Mouse (Mus musculus): Measurements from ENCODE around the gene Gm7029. TPM values are rescaled to one million over a fixed set of nuclear protein-coding genes. Genes with fewer than 3 reads are reported as not detected.
"Not testable (repeated sequence)": the region's sequence is repeated elsewhere in the genome, so short reads cannot be mapped to it uniquely, and the experiment has no call there.

The Gm7029 gene
- polyA plus RNA-seq, 1 experiment from 2014 or later, result not detected

DNA sequence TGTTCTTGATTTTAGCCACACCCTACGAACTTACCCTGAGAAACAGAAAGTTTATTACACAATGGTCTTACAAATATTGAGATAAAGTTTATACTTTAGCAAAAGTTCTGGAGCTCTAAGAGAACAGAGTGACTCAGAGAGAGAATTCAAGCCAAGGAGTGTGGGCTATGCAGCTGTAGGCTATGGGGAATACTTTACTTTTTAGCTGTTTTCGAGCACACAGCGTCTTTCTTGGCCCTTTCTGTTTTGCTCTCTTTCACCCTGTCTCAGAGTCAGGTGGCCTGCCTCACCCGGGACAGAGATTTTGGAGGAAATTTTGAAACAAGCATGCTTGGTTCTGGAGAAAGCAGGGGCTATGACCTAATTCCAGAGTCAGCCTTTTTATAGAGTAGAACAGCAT, 24.6 kb downstream of the Gm7029 start:
- H3K9me3 ChIP-seq; H3K27me3 ChIP-seq (ENCODE audit: insufficient read depth, poor library complexity, severe bottlenecking); H3K4me1 ChIP-seq; H3K36me3 ChIP-seq; DNase-seq (ENCODE audit: low spot score); H3K27ac ChIP-seq; H3K4me3 ChIP-seq: not testable (repeated sequence)
- 85% methylated on average over 4 of the region's 4 CpGs for WGBS

DNA sequence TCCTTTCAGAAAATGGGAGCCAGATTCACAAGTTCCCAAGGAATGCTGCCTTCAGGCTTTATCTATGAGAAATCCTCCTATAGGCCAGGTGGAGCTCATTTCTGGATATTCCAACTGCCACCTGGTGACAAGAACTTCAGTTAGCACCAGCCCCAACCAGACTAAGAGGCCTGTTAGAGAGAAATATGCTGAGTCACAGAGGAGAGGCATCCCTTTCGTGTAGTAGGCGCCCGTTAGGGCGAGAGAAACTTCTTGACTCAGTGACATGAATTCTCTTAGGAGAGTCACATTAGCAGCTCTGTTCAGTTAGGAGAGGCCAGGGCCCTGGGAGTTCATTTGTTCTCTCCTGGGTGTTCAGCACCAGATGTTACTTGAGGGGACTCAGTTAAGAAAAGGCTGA, 26.0 kb downstream of the Gm7029 start:
- H3K27ac ChIP-seq, result 0 out of 2 replicates have a peak overlapping the region, but pooled peaks have one; percentile 59

DNA sequence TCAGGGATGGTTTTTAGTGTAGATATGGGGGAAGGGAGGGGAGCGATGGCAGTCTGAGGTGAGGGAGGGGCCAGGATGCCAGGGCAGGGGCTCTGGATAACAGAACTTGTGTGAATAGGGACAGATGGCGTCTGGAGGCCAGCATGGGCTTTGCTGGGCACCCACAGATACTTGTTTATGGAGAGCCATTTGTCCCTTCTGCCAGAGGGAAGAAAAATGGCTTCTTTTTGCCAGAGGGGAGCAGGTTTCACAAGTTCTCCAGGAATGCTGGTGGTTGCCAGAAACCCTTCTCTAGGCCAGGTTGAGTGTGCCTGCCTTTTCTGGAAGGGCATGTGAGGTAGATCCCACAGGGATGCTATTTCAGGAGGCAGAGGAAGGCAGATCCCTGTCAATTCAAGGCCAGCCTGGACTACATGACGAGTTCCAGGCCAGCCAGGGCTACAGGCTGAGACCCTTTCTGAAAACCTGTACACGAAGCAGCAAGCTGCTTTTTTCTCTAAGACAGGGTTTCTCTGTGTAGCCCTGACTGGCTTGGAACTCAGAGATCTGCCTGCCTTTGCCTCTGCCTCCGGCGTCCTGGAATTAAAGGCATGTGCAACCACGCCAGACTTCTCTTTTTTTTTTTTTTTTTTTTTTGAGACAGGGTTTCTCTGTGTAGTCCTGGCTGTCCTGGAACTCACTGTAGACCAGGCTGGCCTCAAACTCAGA, 26.8 kb downstream of the Gm7029 start:
- Histone ChIP-seq H3K4me1 (peaks cover 8% of the 10 kb centered on the region), H3K9me3 (no peaks in the 10 kb centered on the region), H3K36me3 (no peaks in the 10 kb centered on the region), H3K27me3 (ENCODE audit: insufficient read depth, poor library complexity, severe bottlenecking) (no peaks in the 10 kb centered on the region), H3K27ac (peak overlapping the region; percentile 59; the same call in 1 of the 2 replicates), H3K4me3 (no peak overlapping the region)
- DNase-seq (ENCODE audit: low spot score), result no peak
- WGBS, result 55% methylated on average over 7 of the region's 7 CpGs

More for the DNA sequence above, 26.0 kb downstream of the Gm7029 start:
- 75% methylated on average over 4 of the region's 4 CpGs for WGBS
- peaks cover 8% of the 10 kb centered on the region for H3K4me1 ChIP-seq
- no peaks in the 10 kb centered on the region for H3K9me3 ChIP-seq
- H3K27me3 ChIP-seq (ENCODE audit: insufficient read depth, poor library complexity, severe bottlenecking), result no peaks in the 10 kb centered on the region
- no peak overlapping the region for H3K4me3 ChIP-seq
- no peaks in the 10 kb centered on the region for H3K36me3 ChIP-seq
- DNase-seq (ENCODE audit: low spot score), result no peak

DNA sequence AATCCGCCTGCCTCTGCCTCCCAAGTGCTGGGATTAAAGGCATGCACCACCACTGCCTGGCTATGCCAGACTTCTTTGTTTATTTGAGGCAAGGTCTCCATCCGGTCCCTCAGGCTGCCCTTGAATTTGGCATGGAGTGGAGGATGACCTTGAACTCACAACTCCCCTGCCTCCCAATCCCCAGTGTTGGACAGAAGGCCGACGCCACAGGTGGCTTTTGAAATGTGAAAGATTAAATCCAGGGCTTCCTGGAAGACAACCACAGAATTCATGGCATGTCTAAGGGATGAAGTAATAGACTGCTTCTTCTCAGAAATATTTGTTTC, 27.3 kb downstream of the Gm7029 start:
- Histone ChIP-seq H3K4me3 (no peak overlapping the region), H3K36me3 (no peaks in the 10 kb centered on the region), H3K9me3 (no peaks in the 10 kb centered on the region), H3K27ac (no peak overlapping the region), H3K27me3 (ENCODE audit: insufficient read depth, poor library complexity, severe bottlenecking) (no peaks in the 10 kb centered on the region), H3K4me1 (peaks cover 8% of the 10 kb centered on the region)
- DNase-seq (ENCODE audit: low spot score), result no peak
- WGBS, result 82% methylated on average over 4 of the region's 4 CpGs

DNA sequence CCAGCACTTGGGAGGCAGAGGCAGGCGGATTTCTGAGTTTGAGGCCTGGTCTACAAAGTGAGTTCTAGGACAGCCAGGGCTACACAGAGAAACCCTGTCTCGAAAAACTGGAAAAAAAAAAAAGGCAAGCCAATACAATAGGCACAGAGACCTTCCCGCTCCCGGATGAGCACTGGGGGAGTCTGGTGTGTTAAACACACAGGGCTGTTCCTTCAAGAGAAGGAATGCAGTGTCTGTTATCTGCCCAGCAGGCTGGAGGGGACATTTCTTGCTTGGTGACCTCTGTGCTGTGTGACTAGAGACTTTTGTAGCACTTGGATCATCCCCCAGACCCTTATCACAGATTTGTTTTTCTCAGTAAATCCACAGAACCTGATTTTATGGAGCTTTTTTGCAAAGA, 28.0 kb downstream of the Gm7029 start:
- Histone ChIP-seq H3K4me3 (no peak overlapping the region), H3K4me1 (peaks cover 8% of the 10 kb centered on the region), H3K27me3 (ENCODE audit: insufficient read depth, poor library complexity, severe bottlenecking) (no peaks in the 10 kb centered on the region), H3K27ac (no peak overlapping the region), H3K36me3 (no peaks in the 10 kb centered on the region), H3K9me3 (no peaks in the 10 kb centered on the region)
- no peak for DNase-seq (ENCODE audit: low spot score)
- 53% methylated on average over 4 of the region's 4 CpGs for WGBS

DNA sequence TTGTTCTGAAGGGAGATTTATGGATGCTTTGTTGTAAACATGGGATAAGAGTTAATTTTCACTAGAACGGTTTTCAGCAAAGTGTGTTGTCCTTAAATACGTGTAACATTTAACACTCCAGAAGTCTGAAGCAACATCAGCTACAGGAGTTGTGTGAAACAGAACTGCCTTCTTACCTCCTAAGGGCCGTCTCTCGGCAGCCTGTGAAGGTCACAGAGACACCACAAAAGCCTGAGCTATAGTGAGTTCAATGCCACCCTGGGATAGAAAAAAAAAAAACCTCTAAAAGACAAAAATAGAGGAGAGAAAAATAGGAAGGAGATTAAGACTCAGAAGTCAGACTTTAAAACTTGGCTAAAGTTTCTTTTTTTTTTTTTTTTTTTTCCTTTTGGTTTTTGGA, 28.4 kb downstream of the Gm7029 start:
- H3K36me3 ChIP-seq, result no peaks in the 10 kb centered on the region
- DNase-seq (ENCODE audit: low spot score), result no peak
- no peaks in the 10 kb centered on the region for H3K27me3 ChIP-seq (ENCODE audit: insufficient read depth, poor library complexity, severe bottlenecking)
- no peak overlapping the region for H3K27ac ChIP-seq
- WGBS, result 66% methylated on average over 4 of the region's 4 CpGs
- H3K4me1 ChIP-seq, result peaks cover 8% of the 10 kb centered on the region
- no peak overlapping the region for H3K4me3 ChIP-seq
- H3K9me3 ChIP-seq, result no peaks in the 10 kb centered on the region

DNA sequence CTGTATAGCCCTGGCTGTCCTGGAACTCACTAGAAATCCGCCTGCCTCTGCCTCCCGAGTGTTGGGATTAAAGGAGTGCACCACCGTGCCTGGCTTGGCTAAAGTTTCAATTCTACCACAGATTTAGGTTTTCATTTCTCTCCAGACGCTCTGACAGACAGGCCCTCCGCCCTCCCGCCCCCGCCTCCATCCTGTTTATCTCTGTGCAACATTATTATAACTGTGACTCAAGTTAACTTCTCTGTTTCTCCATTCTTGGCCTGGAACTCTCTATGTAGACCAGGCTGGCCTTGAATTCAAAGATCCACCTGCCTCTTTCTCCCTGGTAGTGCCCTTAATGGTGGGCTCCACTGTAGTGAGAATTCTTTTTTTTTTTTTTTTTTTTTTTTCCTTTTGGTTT, 28.9 kb downstream of the Gm7029 start:
- WGBS, result 82% methylated on average over 7 of the region's 7 CpGs
- no peak overlapping the region for H3K27ac ChIP-seq

DNA sequence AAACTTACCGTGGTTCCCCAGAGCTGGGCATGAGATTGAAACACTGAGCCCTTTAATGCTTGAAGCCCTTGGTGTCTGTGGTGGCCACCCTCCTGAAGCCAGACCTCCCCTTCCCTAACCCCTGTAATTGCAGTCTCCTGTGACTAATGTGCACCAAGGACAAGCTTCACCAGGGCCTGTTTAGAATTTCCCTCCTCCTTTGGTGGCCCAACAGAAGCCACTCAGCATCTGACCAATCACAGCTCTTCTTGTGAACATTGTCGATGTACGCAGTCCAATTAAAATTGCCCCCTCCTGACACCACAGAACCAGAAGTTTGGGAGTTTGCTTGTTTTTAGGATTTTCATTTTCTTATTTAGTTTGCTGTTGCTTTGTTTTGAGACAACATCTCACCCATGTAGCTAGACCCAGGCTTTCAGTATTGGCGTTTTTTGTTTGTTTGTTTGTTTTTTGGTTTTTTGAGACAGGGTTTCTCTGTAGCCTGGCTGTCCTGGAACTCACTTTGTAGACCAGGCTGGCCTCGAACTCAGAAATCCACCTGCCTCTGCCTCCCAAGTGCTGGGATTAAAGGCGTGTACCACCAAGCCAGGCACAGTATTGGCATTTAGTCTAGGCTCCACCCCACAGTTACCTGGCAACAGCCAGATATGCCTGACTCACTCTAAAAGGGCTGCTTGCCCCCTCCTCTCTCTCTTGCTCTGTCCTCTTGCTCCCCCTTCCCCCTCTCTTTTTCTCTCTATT, 30.4 kb downstream of the Gm7029 start:
- 75% methylated on average over 6 of the region's 6 CpGs for WGBS
- H3K9me3 ChIP-seq; H3K27ac ChIP-seq; H3K36me3 ChIP-seq; H3K4me3 ChIP-seq; DNase-seq (ENCODE audit: low spot score); H3K27me3 ChIP-seq (ENCODE audit: insufficient read depth, poor library complexity, severe bottlenecking): not testable (repeated sequence)
- peaks cover 19% of the 10 kb centered on the region for H3K4me1 ChIP-seq

More for the DNA sequence above, 28.9 kb downstream of the Gm7029 start:
- peaks cover 8% of the 10 kb centered on the region for H3K4me1 ChIP-seq
- DNase-seq (ENCODE audit: low spot score), result no peak
- no peak overlapping the region for H3K4me3 ChIP-seq
- no peaks in the 10 kb centered on the region for H3K36me3 ChIP-seq
- no peaks in the 10 kb centered on the region for H3K9me3 ChIP-seq
- no peaks in the 10 kb centered on the region for H3K27me3 ChIP-seq (ENCODE audit: insufficient read depth, poor library complexity, severe bottlenecking)

DNA sequence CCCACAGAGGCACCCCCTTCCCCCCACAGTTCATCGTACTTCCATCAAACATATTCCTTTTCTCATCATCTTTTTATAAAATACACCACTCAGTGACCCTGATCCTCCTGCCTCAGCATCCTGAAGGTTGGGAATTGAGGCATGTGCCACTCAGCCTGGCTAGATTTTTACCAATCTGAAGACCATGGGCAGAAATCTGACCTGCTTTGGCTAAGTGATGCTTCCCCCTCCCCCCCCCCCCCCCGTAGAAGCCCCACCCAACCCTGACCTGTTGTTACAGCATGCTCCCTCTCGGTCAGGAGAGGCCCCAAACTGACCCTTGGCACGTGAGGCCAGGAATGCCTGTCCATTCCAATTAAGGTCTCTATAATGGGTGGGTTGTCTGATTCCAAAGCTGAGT, 31.2 kb downstream of the Gm7029 start, which contains the start of gene Platr17:
TSS of gene Platr17 (plus strand) at position 301 of the 400 bp plus-strand sequence.
- not testable (repeated sequence) for H3K4me3 ChIP-seq; H3K27me3 ChIP-seq (ENCODE audit: insufficient read depth, poor library complexity, severe bottlenecking); H3K27ac ChIP-seq; DNase-seq (ENCODE audit: low spot score); H3K36me3 ChIP-seq; H3K9me3 ChIP-seq
- H3K4me1 ChIP-seq, result peaks cover 19% of the 10 kb centered on the region
- WGBS, result 28% methylated on average over 4 of the region's 4 CpGs

DNA sequence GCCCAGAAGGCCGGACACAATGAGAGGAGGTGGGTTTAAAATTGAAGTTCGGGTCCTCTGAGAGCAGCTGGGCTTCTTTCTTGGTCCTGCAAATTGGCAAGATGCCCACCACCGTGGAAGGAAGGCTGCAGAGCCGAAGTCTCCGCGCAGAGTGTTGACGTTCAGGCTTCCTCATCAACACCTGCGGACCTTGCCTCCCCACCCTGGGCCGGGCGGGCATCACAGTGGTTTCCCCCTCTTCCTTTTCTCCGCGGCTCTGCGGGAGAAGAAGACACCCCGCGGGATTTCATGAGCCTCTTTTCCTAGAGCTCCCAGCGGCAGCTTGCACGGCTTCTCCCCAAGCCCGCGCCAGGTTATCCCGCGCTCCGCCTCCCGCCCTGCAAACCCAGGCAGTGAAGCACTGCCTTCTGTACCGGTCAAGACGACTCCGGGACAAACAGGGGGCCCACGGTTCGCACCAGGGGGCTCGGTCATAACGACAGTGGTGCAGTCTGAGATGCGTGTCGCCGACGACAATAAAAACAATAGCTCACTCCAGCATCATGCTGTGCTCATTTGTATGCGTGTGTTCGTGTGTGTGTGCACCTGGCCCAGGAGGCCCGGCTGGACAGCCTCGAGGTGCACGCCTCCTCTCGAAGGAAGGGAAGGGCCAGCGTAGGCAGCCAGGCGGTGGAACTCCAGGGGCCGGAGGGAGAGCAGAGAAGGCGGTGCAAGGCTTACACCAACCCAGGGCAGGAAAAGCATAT, 34.9 kb downstream of the Gm7029 start:
- H3K36me3 ChIP-seq, result peaks cover 31% of the 10 kb centered on the region
- H3K4me3 ChIP-seq, result peak overlapping the region; percentile 90
- peak; percentile 85 for DNase-seq (ENCODE audit: low spot score)
- peak overlapping the region; percentile 91 for H3K27ac ChIP-seq
- H3K27me3 ChIP-seq (ENCODE audit: insufficient read depth, poor library complexity, severe bottlenecking), result no peaks in the 10 kb centered on the region
- WGBS, result under 1% methylated on average over 43 of the region's 44 CpGs
- peaks cover 28% of the 10 kb centered on the region for H3K4me1 ChIP-seq
- H3K9me3 ChIP-seq, result no peaks in the 10 kb centered on the region

DNA sequence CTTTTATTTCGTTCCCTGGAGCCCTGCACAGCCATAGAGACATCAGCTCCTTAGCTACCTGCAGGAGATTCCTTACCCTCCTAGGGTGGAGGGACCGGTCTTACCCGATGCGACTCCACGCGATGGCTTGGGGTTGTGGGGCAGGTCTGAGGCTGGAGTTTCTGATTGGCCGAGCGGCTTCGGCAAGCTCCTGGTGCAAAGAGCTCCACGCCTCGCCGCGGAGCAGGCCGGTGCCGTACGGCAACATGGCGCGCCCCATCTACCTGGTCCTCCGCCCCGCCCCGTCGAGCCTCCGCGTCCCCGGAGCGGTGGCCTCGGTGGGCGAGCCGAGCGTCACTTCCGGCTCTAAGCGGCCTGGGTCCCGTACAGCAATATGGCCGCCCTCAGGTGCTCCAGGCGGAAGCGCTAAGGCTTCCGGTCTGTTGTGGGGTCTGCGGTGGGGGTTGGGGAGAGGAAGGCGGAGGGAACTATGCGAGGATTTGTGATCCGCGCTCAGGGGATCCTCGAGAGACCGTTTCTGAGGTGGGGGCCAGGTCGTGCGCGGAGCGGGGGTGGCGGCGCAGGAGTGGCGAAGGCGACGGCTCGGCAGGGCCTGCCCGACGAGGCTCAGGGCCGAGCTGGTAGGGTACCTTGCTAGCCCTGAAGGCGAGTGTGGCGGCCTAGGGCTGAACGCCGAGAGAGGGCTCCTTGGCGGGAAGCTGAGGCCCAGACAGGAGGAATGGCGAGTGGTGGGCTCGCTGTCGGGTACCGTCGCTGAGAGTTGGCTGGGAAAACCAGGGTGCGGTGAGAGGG, 35.6 kb downstream of the Gm7029 start, which contains the start of gene Daxx:
TSS of gene Daxx (plus strand) at position 338 of the 792 bp plus-strand sequence.
- Histone ChIP-seq H3K27ac (peak within 1 kb of the TSS; percentile 91), H3K4me3 (peak within 1 kb of the TSS; percentile 90)

DNA sequence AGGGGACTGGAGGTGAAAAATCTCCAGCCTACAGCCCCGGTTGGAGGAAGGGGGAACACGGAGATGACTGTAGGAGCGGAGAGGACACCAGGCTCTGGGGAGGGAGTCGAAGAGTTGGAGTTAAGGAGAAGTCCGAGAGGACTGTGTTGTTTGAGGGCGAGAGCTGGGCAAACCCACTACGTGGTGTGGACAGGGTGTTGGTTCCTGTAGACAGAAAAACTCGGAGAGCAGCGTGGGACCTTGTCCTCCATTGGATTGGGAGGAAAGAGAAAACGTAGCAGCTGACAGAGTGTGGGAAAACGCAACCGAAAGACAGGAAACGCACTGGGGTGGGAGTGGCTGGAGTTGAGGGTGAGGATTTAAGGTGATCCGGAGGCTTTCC, 36.2 kb downstream of the Gm7029 start:
- Histone ChIP-seq H3K9me3 (no peaks in the 10 kb centered on the region), H3K27ac (peak overlapping the region; percentile 91), H3K4me1 (peaks cover 33% of the 10 kb centered on the region), H3K4me3 (peak overlapping the region; percentile 90), H3K36me3 (peaks cover 44% of the 10 kb centered on the region), H3K27me3 (ENCODE audit: insufficient read depth, poor library complexity, severe bottlenecking) (no peaks in the 10 kb centered on the region)
- DNase-seq (ENCODE audit: low spot score), result no peak
- WGBS, result under 1% methylated on average over 14 of the region's 14 CpGs

More for the DNA sequence above, 35.6 kb downstream of the Gm7029 start, which contains the start of gene Daxx:
- peak; percentile 99 for DNase-seq (ENCODE audit: low spot score)
- Histone ChIP-seq H3K4me1 (peaks cover 32% of the 10 kb centered on the region), H3K36me3 (peaks cover 38% of the 10 kb centered on the region), H3K27me3 (ENCODE audit: insufficient read depth, poor library complexity, severe bottlenecking) (no peaks in the 10 kb centered on the region), H3K9me3 (no peaks in the 10 kb centered on the region)
- WGBS, result 1% methylated on average over 68 of the region's 68 CpGs
